Mouse (Mus musculus) embryonic facial prominence, embryonic 12.5 days (tissue): ENCODE results near the gene Zcchc3. TPM values are rescaled to one million over a fixed set of nuclear protein-coding genes. Genes with fewer than 3 reads are reported as not detected.

ENCODE experiments used
- ATAC-seq: fragments of 200-750 bp; cut with Nextera tagmentation; 2 replicates; pipeline ENCODE4 v1.8.0; 2017; ENCODE audit not compliant: insufficient number of reproducible peaks, insufficient read depth, low FRiP score, low TSS enrichment
- H3K27ac ChIP-seq: fragments of 300-500 bp; sonication (generic); 2 replicates; pipeline ENCODE4 v1.5.1; 2016; ENCODE audit warnings: mild to moderate bottlenecking
- H3K27me3 ChIP-seq: fragments of 300-500 bp; sonication (generic); 2 replicates; pipeline ENCODE4 v1.6.1; 2016; ENCODE audit warnings: mild to moderate bottlenecking, moderate library complexity
- H3K36me3 ChIP-seq: fragments of 300-500 bp; sonication (generic); 2 replicates; pipeline ENCODE4 v1.6.1; 2016; ENCODE audit warnings: mild to moderate bottlenecking
- H3K4me1 ChIP-seq: fragments of 300-500 bp; sonication (generic); 2 replicates; pipeline ENCODE4 v1.6.1; 2016
- H3K4me2 ChIP-seq: fragments of 300-500 bp; sonication (generic); replicated peaks from 2 replicates; pipeline ENCODE4 v1.6.1; 2016; ENCODE audit warnings: mild to moderate bottlenecking, moderate library complexity
- H3K4me3 ChIP-seq: fragments of 300-500 bp; sonication (generic); 2 replicates; pipeline ENCODE4 v1.5.1; 2016; ENCODE audit warnings: mild to moderate bottlenecking
- H3K9ac ChIP-seq: fragments of 300-500 bp; sonication (generic); 2 replicates; pipeline ENCODE4 v1.6.1; 2016; ENCODE audit warnings: mild to moderate bottlenecking, moderate library complexity
- H3K9me3 ChIP-seq: fragments of 300-500 bp; sonication (generic); 2 replicates; pipeline ENCODE4 v1.6.1; 2016; ENCODE audit warnings: mild to moderate bottlenecking, moderate library complexity
- WGBS: fragments of 180-500 bp; shearing (Covaris S2); methylation state at CpG from one replicate; pipeline ENCODE4 v1.1.7; 2016; 5-methylcytosine and 5-hydroxymethylcytosine counted together
- polyA plus RNA-seq: library from polyadenylated mRNA; unstranded; fragments of >200 nt; fragmentation: Nextera tagmentation; extraction: Ambion mirVana; gene quantifications from 2 replicates; pipeline ENCODE4 v1.2.1, GENCODE M21; 2016

The Zcchc3 gene
- polyA plus RNA-seq, 1 experiment from 2014 or later: 73.6 TPM

DNA sequence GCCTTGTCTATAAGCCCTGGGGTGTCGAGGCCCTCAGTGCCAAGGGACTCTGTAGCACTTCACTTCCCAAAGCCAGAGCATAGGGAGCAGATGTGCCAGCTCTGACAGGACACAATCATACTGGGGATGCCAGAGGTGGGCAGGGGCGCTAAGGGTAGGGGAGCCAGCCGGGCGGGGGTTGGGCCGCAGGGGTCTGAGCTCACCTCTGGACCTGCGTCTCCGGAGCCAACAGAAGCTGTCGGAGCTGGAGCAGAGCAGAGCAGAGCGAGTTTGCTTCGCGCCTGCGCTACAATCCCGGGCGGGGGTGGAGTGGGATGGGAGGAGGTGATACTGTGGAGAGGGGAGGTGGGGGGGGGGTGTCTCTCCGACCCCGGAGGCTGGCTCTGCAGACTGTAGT, 38.5 kb downstream of the Zcchc3 start, which contains the start of gene Nrsn2:
Gene Nrsn2 (minus strand): TSS at position 294 of the 397 bp plus-strand sequence.
- peak; percentile 72 for ATAC-seq
- peak within 1 kb of the TSS; percentile 25 for H3K4me3 ChIP-seq
- H3K27ac ChIP-seq: peak within 1 kb of the TSS; percentile 36; the same call in 1 of the 2 replicates
- H3K4me1 ChIP-seq: peaks cover 15% of the 10 kb centered on the region
- under 1% methylated on average over 16 of the region's 16 CpGs for WGBS
- no peaks in the 10 kb centered on the region for H3K9me3 ChIP-seq
- H3K4me2 ChIP-seq: peak within 1 kb of the TSS; percentile 54
- no peaks in the 10 kb centered on the region for H3K36me3 ChIP-seq
- H3K27me3 ChIP-seq: peaks cover 21% of the 10 kb centered on the region; the same call in 1 of the 2 replicates
- peak within 1 kb of the TSS; percentile 24; the same call in 1 of the 2 replicates for H3K9ac ChIP-seq

DNA sequence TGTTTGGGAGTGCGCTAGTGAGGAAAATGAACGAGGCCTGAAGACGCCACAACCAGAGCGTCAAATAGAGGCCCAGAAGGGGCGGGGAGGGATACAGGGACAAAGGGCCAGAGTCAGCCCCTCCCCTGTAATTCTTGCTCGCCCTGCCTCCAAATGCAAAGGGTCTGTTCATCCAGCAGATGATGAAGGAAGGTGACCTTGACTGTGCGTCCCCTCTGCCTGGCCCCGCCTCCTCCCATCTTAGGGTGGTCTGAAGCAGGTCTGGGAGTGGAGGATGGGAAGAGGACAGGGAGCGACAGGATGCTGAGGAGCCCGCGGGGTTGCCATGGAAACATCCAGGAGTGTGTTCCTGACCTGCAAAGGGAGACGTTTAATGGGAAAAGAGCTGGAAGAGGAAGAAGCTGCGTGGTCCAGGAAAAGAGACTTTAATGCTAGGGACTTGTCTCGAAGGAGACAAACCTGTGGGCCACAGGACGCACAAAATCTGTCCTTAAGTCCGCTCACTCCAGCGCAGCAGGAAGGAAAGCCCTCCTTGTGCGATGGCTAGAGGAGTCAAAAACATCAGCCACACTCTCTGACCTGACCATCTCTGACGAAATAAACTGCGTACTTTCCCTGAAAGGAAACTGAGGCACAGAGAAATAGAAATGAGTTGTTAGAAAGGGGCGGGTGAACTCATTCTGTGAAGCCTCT, 39.0 kb downstream of the Zcchc3 start:
- 3% methylated on average over 21 of the region's 21 CpGs for WGBS

DNA sequence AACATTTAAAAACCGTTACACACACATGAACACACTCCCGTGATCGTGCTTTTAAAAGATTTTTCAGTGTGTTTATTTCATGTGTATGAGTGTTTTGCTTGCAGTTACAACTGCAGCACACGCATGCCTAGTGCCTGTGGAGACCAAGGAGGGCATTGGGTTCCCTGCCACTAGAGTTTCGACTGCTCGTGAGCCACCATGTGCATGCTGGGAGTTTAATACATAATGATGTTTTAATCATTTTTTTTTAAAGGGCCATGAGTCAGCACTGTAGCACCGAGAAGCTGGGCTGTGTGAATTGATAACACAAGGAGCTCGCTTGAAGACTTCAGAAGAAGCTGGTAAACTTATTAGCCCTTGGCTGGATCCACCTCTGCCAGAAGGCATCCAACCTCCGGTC, 41.3 kb downstream of the Zcchc3 start:
- Histone ChIP-seq H3K4me2 (no peak overlapping the region), H3K4me1 (peaks cover 15% of the 10 kb centered on the region), H3K9ac (no peak overlapping the region), H3K4me3 (no peak overlapping the region), H3K9me3 (no peaks in the 10 kb centered on the region), H3K27me3 (peaks cover 21% of the 10 kb centered on the region; the same call in 1 of the 2 replicates), H3K27ac (no peak overlapping the region), H3K36me3 (no peaks in the 10 kb centered on the region)
- 81% methylated on average over 9 of the region's 9 CpGs for WGBS
- no peak for ATAC-seq

More for the DNA sequence above, 39.0 kb downstream of the Zcchc3 start:
- H3K27me3 ChIP-seq: peaks cover 21% of the 10 kb centered on the region; the same call in 1 of the 2 replicates
- no peak for ATAC-seq
- no peaks in the 10 kb centered on the region for H3K36me3 ChIP-seq
- H3K4me2 ChIP-seq: peak overlapping the region; percentile 54
- peak overlapping the region; percentile 25 for H3K4me3 ChIP-seq
- peak overlapping the region; percentile 36; the same call in 1 of the 2 replicates for H3K27ac ChIP-seq
- no peaks in the 10 kb centered on the region for H3K9me3 ChIP-seq
- peaks cover 15% of the 10 kb centered on the region for H3K4me1 ChIP-seq
- H3K9ac ChIP-seq: peak overlapping the region; percentile 24; the same call in 1 of the 2 replicates

DNA sequence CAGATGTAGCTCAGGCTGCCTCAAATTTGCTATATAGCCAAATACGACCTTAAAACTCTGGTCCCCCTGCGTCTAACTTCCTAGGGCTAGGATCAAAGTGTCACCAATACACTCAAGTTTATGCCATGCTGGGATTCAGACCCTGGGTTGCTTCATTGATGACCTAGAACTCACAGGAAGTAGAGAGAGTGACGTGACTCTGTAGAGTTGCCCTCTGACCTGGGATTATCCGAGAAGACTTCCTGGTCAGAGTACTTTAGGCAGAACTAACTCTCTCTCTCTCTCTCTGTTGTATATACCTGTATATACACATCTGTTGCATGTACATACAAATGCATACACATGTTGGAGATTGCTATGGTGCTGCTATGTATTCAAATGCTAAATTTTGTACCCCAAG, 42.2 kb downstream of the Zcchc3 start:
- no peak overlapping the region for H3K27ac ChIP-seq
- H3K9me3 ChIP-seq: no peaks in the 10 kb centered on the region
- H3K36me3 ChIP-seq: no peaks in the 10 kb centered on the region
- H3K27me3 ChIP-seq: peaks cover 21% of the 10 kb centered on the region; the same call in 1 of the 2 replicates
- no peak overlapping the region for H3K4me3 ChIP-seq
- 54% methylated on average over 4 of the region's 4 CpGs for WGBS
- H3K4me2 ChIP-seq: no peak overlapping the region
- no peak overlapping the region for H3K9ac ChIP-seq
- no peak for ATAC-seq
- peaks cover 15% of the 10 kb centered on the region for H3K4me1 ChIP-seq

DNA sequence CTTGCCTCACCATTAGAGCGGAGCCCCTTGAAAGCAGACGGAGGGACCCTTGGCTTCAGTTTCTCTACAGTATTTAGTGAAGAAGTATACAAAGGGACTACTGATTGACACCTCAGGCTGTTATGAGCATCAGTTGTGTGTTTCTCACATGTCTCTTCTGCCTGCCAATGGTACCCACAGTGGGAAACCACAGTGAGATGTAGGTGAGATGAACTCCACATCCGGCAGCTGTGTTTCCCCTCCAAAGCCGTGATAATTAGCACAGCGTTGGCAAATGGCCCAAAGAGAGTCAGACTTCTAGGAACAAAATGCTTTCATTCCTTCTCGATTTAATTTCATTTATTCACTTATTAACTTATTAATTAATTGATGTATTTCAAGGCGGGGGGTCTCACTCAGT, 42.7 kb downstream of the Zcchc3 start:
- WGBS: 87% methylated on average over 7 of the region's 7 CpGs
- no peak for ATAC-seq
- Histone ChIP-seq H3K4me3 (no peak overlapping the region), H3K9ac (no peak overlapping the region), H3K36me3 (no peaks in the 10 kb centered on the region), H3K27me3 (peaks cover 18% of the 10 kb centered on the region; the same call in 1 of the 2 replicates), H3K4me2 (no peak overlapping the region), H3K9me3 (no peaks in the 10 kb centered on the region), H3K27ac (no peak overlapping the region), H3K4me1 (peaks cover 15% of the 10 kb centered on the region)

DNA sequence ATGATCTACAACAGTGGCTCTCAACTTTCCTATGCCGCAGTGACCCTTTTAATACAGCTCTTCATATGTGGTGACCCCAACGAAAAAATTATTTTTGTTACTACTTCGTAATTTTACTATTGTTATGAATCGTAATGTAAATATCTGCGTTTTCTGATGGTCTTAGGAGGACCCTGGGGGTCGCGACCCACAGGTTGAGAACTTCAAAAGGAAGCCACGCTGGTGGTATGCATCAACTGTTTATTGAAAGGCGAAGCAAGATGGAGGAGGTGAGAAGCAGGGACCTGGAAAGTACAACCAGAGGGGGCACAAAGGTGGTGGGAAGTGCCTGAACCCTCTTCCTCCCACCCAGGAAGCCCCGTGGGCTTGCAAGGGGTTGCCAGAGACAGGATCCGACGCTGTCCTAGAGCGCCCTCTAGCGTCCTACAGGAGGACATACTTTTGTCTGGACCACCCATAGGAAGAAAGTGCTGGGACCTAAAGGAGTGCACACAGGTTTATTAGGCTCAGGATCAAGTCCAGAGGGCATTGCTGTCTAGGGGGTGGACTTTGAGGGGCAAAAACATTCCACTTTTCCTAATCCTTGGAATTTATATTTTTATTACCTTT, 46.2 kb downstream of the Zcchc3 start:
- Histone ChIP-seq H3K36me3 (no peaks in the 10 kb centered on the region), H3K4me2 (no peak overlapping the region), H3K4me1 (no peaks in the 10 kb centered on the region), H3K4me3 (no peak overlapping the region), H3K27me3 (no peaks in the 10 kb centered on the region), H3K27ac (no peak overlapping the region), H3K9ac (no peak overlapping the region), H3K9me3 (no peaks in the 10 kb centered on the region)
- ATAC-seq: no peak
- 29% methylated on average over 14 of the region's 14 CpGs for WGBS

DNA sequence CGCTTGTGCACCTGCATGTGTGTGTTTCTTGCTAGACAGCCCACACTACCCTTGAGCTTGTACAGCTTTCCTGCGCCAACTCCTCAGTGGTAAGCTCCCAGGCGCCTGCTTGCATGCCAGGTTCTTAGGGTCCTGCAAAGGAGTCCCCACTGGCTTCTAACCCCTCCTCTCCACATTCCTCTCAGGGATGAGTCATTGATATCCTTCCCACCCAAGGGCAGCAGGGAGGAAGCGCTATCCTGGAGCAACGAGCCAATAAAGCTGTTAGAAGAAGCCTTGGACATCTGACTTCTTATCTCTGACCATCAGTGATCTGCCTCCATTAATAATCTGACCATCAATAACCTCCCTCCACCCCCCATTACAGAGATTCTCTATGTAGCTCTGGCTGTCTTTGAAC, 46.9 kb downstream of the Zcchc3 start:
- H3K4me3 ChIP-seq: no peak overlapping the region
- no peaks in the 10 kb centered on the region for H3K27me3 ChIP-seq
- no peaks in the 10 kb centered on the region for H3K36me3 ChIP-seq
- no peak for ATAC-seq
- no peak overlapping the region for H3K27ac ChIP-seq
- no peaks in the 10 kb centered on the region for H3K9me3 ChIP-seq
- 71% methylated on average over 5 of the region's 5 CpGs for WGBS
- no peak overlapping the region for H3K4me2 ChIP-seq
- H3K9ac ChIP-seq: no peak overlapping the region
- H3K4me1 ChIP-seq: no peaks in the 10 kb centered on the region

DNA sequence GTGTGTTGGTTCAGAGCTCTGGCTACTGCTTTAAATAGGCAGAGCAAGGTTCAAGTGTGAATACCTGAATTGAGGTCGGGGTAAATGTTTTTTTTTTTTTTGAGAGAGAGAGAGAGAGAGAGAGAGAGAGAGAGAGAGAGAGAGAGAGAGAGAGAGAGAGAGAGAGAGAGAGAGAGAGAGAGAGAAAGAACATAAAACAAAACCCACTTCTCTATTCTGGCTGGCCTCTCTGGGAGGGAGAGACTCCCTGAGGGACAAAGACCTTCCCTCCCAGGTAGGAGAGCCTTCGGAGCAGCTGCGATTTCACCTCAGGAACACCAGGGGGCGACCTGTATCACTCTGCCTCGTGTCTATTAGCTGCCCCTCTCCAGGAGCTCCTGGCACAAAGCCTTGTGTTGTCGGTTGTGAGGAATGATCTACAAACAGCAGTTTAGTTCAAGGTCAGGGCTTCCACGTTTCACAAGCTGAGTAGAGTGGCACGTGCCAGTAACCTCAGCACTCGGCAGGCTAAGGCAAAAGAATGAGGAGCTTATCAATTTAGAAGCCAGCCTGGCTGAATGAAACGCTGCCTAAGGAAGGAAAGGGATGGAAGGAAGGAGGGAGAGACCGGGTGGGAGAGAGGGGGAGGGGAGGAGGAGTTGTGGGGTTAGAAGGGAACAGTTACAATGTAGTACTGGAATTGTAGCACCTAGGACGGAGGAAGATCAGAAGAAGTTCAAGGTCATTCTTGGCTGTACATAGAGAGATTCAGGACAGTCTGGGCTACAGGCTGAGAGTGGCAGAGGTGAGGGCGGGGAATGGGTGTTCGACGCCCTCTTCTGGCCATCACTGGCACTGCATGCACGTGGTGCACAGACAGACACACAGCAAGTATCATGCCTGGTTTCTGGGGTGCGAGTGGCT, 51.3 kb downstream of the Zcchc3 start:
- no peak overlapping the region for H3K9ac ChIP-seq
- H3K4me1 ChIP-seq: no peaks in the 10 kb centered on the region
- no peaks in the 10 kb centered on the region for H3K27me3 ChIP-seq
- 0 out of 2 replicates have a peak, but pooled peaks have one; percentile 41 for ATAC-seq
- H3K4me2 ChIP-seq: peak overlapping the region; percentile 28
- WGBS: 11% methylated on average over 17 of the region's 17 CpGs
- no peaks in the 10 kb centered on the region for H3K36me3 ChIP-seq
- H3K27ac ChIP-seq: 0 out of 2 replicates have a peak overlapping the region, but pooled peaks have one; percentile 0
- no peaks in the 10 kb centered on the region for H3K9me3 ChIP-seq
- H3K4me3 ChIP-seq: peak overlapping the region; percentile 7; the same call in 1 of the 2 replicates

Other genes starting within 250 kb of the Zcchc3 start
- 86.5 and 94.9 TPM in 2 replicates for gene Csnk2a1, start 188.2 kb downstream of the Zcchc3 start, polyA plus RNA-seq
- 46.2 and 48.1 TPM in 2 replicates for gene Tbc1d20, start 121.2 kb downstream of the Zcchc3 start, polyA plus RNA-seq
- gene Rbck1, start 82.4 kb downstream of the Zcchc3 start, polyA plus RNA-seq: 86.0 and 87.1 TPM in 2 replicates
- gene Trib3, start 71.0 kb downstream of the Zcchc3 start, polyA plus RNA-seq: 3.5 and 3.7 TPM in 2 replicates
- gene Nrsn2, start 38.4 kb downstream of the Zcchc3 start, polyA plus RNA-seq: 4.3 and 4.9 TPM in 2 replicates
- gene Sox12, start 17.0 kb downstream of the Zcchc3 start, polyA plus RNA-seq: 16.9 and 18.1 TPM in 2 replicates
- 0.27 and 0.31 TPM in 2 replicates for gene 6820408C15Rik, start 560 bp upstream of the Zcchc3 start, polyA plus RNA-seq
- gene Defb23, start 49.6 kb upstream of the Zcchc3 start, polyA plus RNA-seq: not detected in 2 replicates
- not detected in 2 replicates for gene Defb20, start 62.0 kb upstream of the Zcchc3 start, polyA plus RNA-seq
- gene Defb22, start 75.1 kb upstream of the Zcchc3 start, polyA plus RNA-seq: not detected in 2 replicates
- gene Defb26, start 96.7 kb upstream of the Zcchc3 start, polyA plus RNA-seq: not detected in 2 replicates
- gene Defb28, start 103.2 kb upstream of the Zcchc3 start, polyA plus RNA-seq: not detected in 2 replicates
- not detected in 2 replicates for gene Defb29, start 125.1 kb upstream of the Zcchc3 start, polyA plus RNA-seq
- not detected in 2 replicates for gene Gm17416, start 154.3 kb upstream of the Zcchc3 start, polyA plus RNA-seq
- not detected in 2 replicates for gene Defb21, start 157.7 kb upstream of the Zcchc3 start, polyA plus RNA-seq
- gene Defb19, start 165.3 kb upstream of the Zcchc3 start, polyA plus RNA-seq: not detected in 2 replicates
- gene Defb45, start 184.4 kb upstream of the Zcchc3 start, polyA plus RNA-seq: not detected in 2 replicates
- gene Defb36, start 189.3 kb upstream of the Zcchc3 start, polyA plus RNA-seq: not detected in 2 replicates
- gene Defb25, start 208.0 kb upstream of the Zcchc3 start, polyA plus RNA-seq: not detected in 2 replicates
- gene Rem1, start 211.9 kb upstream of the Zcchc3 start, polyA plus RNA-seq: 1.1 and 1.6 TPM in 2 replicates